Mouse (Mus musculus) heart, postnatal 14 days (tissue): ENCODE measurements around the gene Ctu2. TPM values are rescaled to one million over a fixed set of nuclear protein-coding genes. Genes with fewer than 3 reads are reported as not detected.
A peak's percentile ranks its signal among the peaks of the same experiment; 100 is the strongest.

Experiments used
- DNase-seq, 2 experiments: peaks; one replicate each; pipeline ENCODE4 v3.0.0; 2021 to 2022
- intact Hi-C: fragments of 180-260 bp; cut with DNase I; formaldehyde crosslinking; loops from one replicate; pipeline ENCODE4 v1.15.1; 2025
- total RNA-seq, 2 experiments: library from RNA; stranded (reverse); gene quantifications; 2 replicates each; pipeline ENCODE4 v1.2.3; 2021

The Ctu2 gene
- total RNA-seq, 2 experiments from 2014 or later = 10.8 TPM

DNA sequence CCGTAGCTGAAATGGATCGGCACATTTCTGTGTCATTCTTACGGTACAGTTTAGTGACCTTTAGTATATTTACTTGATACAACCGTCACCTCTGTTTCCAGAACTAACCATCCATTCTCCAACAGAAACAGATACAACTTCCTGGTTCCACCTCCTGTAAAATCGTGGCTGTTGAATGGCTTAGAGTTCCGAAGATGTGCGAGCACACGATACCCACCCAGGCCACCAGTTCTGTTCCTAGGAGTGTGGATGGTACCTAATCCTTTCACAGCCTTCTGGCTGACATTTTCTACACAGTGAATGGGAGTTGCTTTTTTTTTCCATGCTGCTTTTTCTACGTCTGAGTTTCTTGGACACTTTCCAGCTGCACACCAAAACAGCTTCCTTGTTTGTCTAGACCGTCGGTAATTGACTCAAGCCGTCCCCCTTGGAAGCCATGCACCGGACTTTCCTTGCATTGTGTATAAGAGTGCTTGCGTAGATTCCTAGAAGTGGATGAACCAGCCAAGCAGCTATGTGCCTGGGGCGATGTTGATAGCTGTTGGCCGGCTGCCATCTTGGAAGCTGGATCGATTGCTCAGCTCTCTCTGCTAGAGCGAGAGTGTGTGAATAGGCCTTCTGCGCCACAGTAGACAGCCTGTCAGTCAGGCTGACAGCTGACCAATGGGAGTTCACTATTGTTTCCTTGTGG lies 31.7 kb upstream of the Ctu2 start:
- intact Hi-C loops = no loop called here
- DNase-seq = peak; percentile 88 to 89

- intact Hi-C loops = loop anchor here (5.0 kb wide), 1 partner anchor 173 kb away; no protein-coding TSS in a partner anchor
These were observed 30.7 kb upstream of the Ctu2 start for GRCm38 (mm10) chr8:122445203-122445602.

GRCm38 (mm10) chr8:122451161-122451703 lies 24.7 kb upstream of the Ctu2 start:
- intact Hi-C loops = no loop called here
- peak; percentile 46 to 60 for DNase-seq

More at GRCm38 (mm10) chr8:122445203-122445602, 30.7 kb upstream of the Ctu2 start:
- no peak for DNase-seq

GRCm38 (mm10) chr8:122452154-122452553 lies 23.8 kb upstream of the Ctu2 start:
- peak; percentile 36 to 47 for DNase-seq

GRCm38 (mm10) chr8:122454409-122454808 lies 21.5 kb upstream of the Ctu2 start:
- intact Hi-C loops = no loop called here
- no peak for DNase-seq

More at GRCm38 (mm10) chr8:122452154-122452553, 23.8 kb upstream of the Ctu2 start:
- intact Hi-C loops = no loop called here

DNA sequence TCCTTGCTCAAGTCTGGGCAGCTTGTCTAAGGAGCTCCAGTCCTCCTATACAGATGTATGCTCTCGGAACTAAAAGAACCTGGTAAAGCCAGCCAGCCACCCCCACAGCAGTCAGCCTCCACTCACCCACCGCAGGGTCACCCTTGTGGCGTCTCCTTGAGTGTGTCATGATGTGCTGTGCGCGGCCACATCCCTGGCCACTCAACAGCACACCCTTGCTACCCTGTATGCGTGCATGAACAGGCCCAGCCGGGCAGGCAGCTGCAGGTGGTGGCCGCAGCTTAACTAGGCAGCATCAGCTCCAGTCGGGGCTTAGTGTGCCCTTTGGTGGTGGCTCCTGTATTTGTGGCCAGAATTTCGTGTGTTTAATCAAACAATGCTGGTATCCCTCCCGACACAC lies 18.8 kb upstream of the Ctu2 start:
- DNase-seq = no peak
- intact Hi-C loops = no loop called here

DNA sequence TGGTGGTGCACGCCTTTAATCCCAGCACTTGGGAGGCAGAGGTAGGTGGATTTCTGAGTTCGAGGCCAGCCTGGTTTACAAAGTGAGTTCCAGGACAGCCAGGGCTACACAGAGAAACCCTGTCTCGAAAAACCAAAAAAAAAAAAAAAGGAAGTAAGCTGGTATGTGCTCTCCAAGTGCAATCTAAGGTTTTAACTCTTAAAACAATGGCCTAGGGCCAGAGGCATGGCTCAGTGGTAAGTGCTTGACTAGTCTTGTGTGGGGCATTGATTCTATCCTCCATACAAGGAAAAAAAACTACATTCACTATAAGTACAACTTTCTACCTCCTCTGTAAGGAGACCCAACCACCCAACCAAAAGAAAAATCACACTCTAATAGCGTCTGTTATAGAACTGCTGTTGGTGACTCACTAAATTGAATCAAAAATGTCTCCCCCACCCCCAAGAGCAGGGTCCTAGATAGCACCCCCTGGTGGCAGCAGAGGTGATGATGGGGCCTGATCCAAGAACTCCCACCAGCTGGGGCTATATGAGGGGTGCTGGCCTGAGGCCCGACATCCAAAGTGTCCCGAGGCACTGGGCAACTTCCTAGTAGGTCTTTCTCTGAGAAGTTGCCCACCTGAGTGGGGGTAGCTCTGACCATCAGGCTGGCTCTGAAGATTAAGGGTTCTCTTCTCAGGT lies 16.6 kb upstream of the Ctu2 start:
- intact Hi-C loops = no loop called here
- DNase-seq = no peak

DNA sequence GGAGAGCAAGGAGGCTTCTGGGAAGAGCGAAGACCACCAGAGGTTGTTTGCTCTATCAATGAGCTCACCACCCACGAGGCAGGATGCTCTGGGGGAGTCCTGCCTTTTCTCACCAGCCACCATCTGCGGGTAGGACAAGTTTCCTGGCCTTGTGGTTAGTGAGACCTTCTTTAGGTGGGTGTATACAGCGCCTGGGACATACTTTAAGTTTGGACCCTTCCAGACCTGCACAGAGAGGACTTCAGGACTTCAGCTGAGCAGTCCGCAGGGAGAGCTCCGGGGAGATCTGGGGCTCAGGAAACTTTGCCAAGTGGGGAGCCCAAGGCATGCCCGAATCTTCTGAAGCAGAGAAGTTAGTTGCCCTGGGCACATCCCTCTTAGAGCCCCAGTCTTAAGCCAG lies 16.0 kb upstream of the Ctu2 start:
- no peak for DNase-seq
- intact Hi-C loops = no loop called here

DNA sequence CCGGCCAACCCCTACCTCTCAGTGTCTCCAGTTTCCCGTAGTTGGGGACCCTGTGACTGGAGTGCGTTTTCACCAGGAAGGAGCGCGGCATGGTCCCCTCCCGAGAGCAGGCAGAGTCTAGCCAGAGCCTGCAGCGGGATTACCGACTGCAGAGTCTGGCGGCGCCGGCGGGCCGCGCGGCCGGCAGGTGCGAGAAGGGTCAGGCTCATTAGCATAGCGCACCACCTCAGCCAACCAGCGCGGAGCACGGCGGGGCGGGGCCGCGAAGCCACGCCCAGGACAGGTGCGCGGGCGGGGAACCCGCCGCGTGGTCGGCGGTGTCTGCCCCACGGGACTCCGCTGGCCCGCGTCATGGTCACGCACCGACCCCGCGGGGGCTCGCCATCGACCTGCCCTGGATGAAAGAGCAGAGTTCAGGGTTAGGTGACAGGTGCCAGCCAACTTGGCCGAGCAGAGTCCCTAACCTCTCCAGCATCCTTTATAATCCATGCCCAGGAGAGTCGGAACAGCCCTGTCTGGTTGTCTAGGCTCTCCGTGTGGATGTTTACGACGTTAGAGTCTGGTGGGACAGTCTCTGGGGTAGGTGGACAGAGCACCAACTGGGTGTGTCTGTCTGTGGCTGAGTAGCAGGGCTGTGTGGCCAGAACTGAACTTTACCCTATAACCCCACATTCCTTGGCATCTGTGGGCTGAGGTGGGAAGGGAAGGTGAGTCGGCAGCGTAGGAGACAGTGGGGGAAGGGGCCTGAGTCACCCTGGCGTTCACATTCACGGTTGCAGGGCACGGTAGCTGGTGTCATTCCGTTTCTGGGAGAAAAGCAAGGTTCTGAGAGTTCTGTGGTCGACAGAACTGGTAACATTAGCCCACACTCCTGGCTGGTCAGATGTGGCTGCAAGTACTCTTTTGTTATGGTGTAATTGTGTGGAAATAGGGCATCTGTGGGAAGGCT lies 15.1 kb upstream of the Ctu2 start, which contains the start of gene Snai3:
Gene Snai3, minus strand, starts transcription at position 210 of the 949 bp plus-strand sequence.
- intact Hi-C loops = no loop called here

DNA sequence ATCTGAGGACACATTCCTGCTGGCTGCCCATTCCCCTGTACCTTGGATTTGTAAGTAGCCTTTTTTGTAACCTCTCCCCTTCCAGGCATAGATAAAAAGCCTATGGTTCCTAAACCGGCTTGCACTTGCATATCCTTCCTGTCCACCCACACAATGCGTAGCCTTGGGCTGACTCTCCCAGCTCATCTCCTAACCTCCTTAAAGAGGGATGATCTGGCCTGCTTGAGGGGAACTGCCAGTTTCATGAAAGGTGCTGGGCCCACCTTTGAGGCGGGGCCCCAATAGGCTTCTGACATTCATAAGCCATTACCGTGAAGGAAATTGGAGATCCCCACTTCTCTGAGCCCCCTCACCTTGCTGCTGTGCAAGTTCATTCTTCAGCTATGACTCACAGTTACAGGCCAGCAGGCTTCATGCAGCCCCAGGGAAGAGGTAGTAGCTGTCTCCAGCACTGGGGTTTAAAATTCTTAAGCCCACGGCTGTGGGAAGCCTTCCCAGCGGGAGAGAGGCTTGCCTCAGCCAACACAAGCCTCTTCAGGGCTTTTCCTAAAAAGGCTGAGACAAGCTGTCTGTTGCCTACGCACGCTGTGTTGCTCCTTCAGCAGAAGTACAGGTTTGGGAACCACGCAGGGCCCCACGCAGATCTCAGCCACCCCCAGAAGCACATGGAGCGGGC lies 14.3 kb upstream of the Ctu2 start:
- no peak for DNase-seq
- intact Hi-C loops = no loop called here

More for the DNA sequence above, 15.1 kb upstream of the Ctu2 start, which contains the start of gene Snai3:
- peak; percentile 48 to 49 for DNase-seq

- intact Hi-C loops = no loop called here
- DNase-seq = no peak
These were observed 13.4 kb upstream of the Ctu2 start for GRCm38 (mm10) chr8:122462510-122462909.

DNA sequence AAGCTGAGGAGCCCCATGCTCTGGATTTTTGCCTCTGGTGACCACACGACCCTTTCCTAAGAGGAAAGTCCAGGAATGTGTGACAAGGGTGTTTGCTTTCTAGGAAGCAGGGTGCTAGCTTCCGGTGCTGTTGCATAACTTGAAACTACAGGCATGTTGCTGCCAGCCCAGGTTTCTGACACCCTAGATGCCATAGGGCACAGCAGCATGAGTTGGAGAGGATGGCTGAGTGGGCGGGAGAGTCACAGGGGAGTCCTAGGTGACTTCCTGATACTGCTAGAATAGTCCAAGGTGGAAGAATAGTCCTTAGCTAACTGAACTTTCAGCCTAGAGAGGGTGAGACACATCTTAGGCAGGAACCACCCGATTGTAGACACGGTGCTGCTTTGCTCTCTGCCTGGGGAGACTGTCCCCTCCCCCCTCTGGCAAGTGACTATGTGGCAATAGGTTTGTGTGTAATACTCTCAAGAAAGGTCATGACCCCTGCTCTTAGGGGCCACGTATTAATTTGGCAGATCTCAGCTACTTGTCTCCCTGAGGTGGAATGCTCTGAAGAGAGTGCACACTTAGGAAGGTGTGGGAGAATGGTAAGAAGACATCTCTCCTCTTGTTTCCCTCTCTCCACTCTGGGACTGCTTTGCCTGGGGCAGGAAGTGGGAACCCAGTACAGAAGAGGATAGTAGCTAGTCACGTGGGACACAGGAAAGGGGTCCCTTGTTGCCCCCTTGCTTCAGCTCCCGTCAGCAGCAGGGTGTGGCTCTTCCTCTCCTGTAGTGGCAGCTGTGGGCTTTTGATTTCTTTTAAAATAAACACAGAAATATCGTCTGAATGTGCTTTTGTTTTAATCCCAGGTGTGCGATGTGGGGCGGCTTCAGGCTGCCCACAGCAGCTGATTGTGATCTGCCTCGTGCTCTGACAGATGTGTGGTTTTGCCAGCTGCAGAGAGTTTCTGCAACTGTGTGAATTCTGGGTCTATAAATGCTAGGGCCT lies 12.0 kb upstream of the Ctu2 start:
- intact Hi-C loops = no loop called here
- DNase-seq = no peak

GRCm38 (mm10) chr8:122464985-122465384 lies 11.0 kb upstream of the Ctu2 start:
- intact Hi-C loops = no loop called here
- DNase-seq = no peak

- DNase-seq = no peak
- intact Hi-C loops = no loop called here
These were observed 8.1 kb upstream of the Ctu2 start for GRCm38 (mm10) chr8:122467816-122468215.

GRCm38 (mm10) chr8:122469407-122469806 lies 6.5 kb upstream of the Ctu2 start:
- intact Hi-C loops = no loop called here
- DNase-seq = no peak

GRCm38 (mm10) chr8:122469965-122470364 lies 6.0 kb upstream of the Ctu2 start:
- DNase-seq = no peak
- intact Hi-C loops = loop anchor here (5.0 kb wide), 1 partner anchor 38 kb away; the partner anchor contains the start of gene Cyba

GRCm38 (mm10) chr8:122470691-122471090 lies 5.3 kb upstream of the Ctu2 start:
- intact Hi-C loops = loop anchor here (5.0 kb wide), 1 partner anchor 38 kb away; the partner anchor contains the start of gene Cyba
- DNase-seq = no peak

DNA sequence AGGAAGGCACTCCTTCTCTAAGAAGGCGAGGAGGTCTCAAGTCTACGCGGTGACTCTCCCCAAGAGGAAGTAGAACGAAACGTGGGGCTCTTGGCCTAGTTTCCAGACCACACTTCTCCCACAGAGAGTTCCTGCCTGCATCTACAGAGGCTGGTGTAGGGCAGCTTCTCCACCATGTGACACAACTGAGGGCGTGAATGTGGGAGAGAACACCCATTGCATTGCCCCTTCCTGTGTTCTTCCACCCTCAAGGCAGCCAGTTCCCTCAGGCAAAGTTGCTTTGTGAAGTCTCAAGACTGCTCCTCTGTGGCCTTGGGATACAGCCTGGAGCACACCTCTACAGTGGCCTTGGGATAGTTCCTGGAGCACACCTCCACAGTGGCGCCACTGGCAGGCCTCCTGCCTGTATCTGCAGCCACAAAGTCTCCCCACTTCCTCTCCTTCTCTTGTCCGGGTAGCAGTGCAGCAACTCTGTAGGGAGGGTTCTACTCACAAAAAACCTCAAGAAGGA lies 2.0 kb upstream of the Ctu2 start:
- intact Hi-C loops = loop anchor here (5.0 kb wide), 1 partner anchor 42 kb away; the partner anchor contains the start of gene Cyba
- no peak for DNase-seq
